Mouse (Mus musculus): ENCODE results near the gene Pde4c.

The Pde4c gene

GRCm38 (mm10) chr8:70697366-70698250 lies 25.9 kb upstream of the Pde4c start:
- DNase-seq (ENCODE audit: low read depth): no peak

GRCm38 (mm10) chr8:70698310-70699109 lies 25.0 kb upstream of the Pde4c start, which contains the start of gene Jund:
TSS of gene Jund (plus strand) at chr8:70698949.
- peak; percentile 99 for DNase-seq (ENCODE audit: low read depth)

GRCm38 (mm10) chr8:70699116-70699833 lies 24.2 kb upstream of the Pde4c start:
- DNase-seq (ENCODE audit: low read depth): no peak

- no peak for DNase-seq (ENCODE audit: low read depth)
Observed at GRCm38 (mm10) chr8:70699834-70700554, 23.5 kb upstream of the Pde4c start.

GRCm38 (mm10) chr8:70700555-70700922 lies 23.0 kb upstream of the Pde4c start:
- no peak for DNase-seq (ENCODE audit: low read depth)

- DNase-seq (ENCODE audit: low read depth): no peak
Observed at GRCm38 (mm10) chr8:70701048-70701981, 22.2 kb upstream of the Pde4c start.

GRCm38 (mm10) chr8:70701982-70702841 lies 21.3 kb upstream of the Pde4c start:
- DNase-seq (ENCODE audit: low read depth): no peak

GRCm38 (mm10) chr8:70702842-70703182 lies 20.7 kb upstream of the Pde4c start:
- DNase-seq (ENCODE audit: low read depth): no peak

- DNase-seq (ENCODE audit: low read depth): no peak
Observed at GRCm38 (mm10) chr8:70703287-70703686, 20.2 kb upstream of the Pde4c start, which contains the start of gene Iqcn. TSS of gene Iqcn (plus strand) at chr8:70703457.

GRCm38 (mm10) chr8:70708281-70708680 lies 15.2 kb upstream of the Pde4c start:
- DNase-seq (ENCODE audit: low read depth): no peak

GRCm38 (mm10) chr8:70709794-70710193 lies 13.7 kb upstream of the Pde4c start:
- DNase-seq (ENCODE audit: low read depth): no peak

- DNase-seq (ENCODE audit: low read depth): no peak
Observed at GRCm38 (mm10) chr8:70710296-70710695, 13.2 kb upstream of the Pde4c start.

GRCm38 (mm10) chr8:70711041-70711440 lies 12.5 kb upstream of the Pde4c start:
- no peak for DNase-seq (ENCODE audit: low read depth)

- DNase-seq (ENCODE audit: low read depth): no peak
Observed at GRCm38 (mm10) chr8:70713991-70714390, 9.5 kb upstream of the Pde4c start.

- no peak for DNase-seq (ENCODE audit: low read depth)
Observed at GRCm38 (mm10) chr8:70715086-70715485, 8.4 kb upstream of the Pde4c start.

- no peak for DNase-seq (ENCODE audit: low read depth)
Observed at GRCm38 (mm10) chr8:70716521-70717400, 6.8 kb upstream of the Pde4c start.

- DNase-seq (ENCODE audit: low read depth): no peak
Observed at GRCm38 (mm10) chr8:70718297-70718696, 5.2 kb upstream of the Pde4c start, which contains the start of gene Gm3336. TSS of gene Gm3336 (plus strand) at chr8:70718543.

- no peak for DNase-seq (ENCODE audit: low read depth)
Observed at GRCm38 (mm10) chr8:70719796-70720270, 3.7 kb upstream of the Pde4c start.
